Mouse (Mus musculus) thymus, postnatal 4 days (tissue): ENCODE measurements around the gene Cd44.
A peak's percentile ranks its signal among the peaks of the same experiment; 100 is the strongest.

Source experiments
- DNase-seq: peaks from one replicate; pipeline ENCODE4 v3.0.0; 2021

Cd44 gene

DNA sequence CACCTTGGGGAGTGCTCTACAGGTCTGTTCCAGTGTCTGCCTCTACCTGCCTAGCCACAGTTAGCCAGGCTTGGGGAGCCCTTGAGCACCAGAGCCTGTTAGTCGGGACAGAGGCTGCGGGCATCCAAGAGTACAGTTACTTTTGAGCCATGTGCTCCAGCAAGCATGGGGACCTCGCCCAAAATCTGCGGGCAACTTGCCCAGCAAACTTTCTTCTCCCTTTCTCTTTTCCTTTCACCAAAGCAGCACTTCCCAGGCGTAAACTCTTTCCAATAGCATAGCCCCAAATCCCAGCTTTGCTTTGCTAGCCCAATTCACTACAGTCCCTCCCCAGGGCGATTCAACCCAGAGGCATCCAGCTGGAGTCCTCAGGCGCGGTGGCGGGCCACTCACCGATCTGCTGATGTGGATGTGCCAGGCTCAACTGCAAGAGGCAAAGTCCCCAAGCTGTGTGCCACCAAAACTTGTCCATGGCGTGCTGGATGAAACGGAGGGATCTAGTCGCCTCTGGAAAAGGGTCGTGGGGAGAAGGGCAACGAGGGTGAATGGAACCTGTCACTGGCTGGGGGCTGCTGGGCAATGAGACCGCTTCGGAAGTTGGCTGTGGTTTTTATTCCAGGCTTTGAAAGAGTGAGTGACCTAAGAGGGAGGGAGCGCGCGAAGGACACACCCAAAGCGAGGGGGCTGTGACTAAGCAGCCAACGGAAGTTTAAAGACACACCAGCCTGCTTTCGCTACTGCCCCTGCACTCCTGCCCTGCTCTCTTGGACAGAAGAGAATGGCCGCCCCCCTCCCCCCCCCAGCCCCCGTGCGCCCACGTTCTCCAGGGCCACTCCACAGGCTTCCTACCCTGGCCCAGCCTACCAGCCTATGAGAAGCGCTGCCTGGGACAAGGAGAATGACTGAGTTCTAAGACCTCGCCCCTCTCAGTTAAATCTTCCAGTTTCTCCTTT, at the start of gene Cd44:
Gene Cd44 (minus strand): TSS at position 791 of the 953 bp plus-strand sequence.
- peak; percentile 61 for DNase-seq

DNA sequence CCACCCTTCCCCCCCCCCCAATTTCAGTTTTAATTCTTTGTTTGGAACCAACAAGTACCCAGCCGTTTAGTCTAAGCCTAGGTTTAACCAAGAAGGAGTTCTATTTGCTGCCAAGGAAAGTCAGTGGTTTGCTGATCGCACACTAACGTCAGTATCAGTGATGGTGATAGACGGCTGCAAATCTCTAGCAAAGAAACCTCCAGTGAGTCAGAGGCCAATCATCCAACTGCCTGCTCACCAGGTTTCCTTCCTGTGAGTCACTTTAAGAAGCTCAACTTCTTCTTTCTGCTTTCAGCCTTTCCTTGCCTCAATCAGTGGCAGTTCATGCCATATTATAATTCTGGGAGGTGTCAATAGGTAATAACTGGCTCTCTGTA, 47.0 kb upstream of the Cd44 start:
- no peak for DNase-seq

DNA sequence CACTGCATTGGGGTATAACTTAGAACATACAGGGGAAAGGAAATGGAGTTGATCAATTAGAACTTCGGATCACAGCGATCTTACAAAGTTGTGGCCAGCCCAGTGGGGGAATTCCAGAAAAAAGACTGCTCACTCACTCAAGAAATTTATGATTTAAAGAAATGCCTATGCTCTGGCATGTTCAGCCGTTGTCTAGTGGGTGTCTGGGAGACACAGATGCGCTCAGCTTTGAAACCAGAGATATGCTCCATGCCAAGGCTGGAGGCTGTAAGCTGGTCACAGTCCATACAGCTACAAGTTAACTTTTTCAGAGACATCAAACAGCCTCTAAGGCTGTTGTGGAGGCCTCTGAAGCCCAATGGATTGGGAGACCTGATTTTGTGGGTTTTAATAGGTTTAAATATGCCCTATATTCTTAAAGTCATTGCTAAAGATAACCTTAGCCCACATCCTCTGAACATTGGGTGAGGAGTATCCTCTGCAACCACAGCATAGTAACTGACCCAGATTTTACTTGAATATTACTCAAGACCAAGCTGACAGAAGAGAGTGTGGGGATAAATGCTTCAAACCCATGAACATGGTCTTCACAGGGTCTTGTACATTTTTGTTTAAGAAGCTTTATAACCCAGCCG, 46.5 kb upstream of the Cd44 start:
- no peak for DNase-seq

- DNase-seq = no peak
These were observed 43.6 kb upstream of the Cd44 start for GRCm38 (mm10) chr2:102945111-102945510.

- DNase-seq = no peak
These were observed 43.0 kb upstream of the Cd44 start for GRCm38 (mm10) chr2:102944415-102945012.

GRCm38 (mm10) chr2:102943983-102944382, 42.5 kb upstream of the Cd44 start:
- DNase-seq = no peak

- DNase-seq = no peak
These were observed 41.3 kb upstream of the Cd44 start for GRCm38 (mm10) chr2:102942782-102943080.

DNA sequence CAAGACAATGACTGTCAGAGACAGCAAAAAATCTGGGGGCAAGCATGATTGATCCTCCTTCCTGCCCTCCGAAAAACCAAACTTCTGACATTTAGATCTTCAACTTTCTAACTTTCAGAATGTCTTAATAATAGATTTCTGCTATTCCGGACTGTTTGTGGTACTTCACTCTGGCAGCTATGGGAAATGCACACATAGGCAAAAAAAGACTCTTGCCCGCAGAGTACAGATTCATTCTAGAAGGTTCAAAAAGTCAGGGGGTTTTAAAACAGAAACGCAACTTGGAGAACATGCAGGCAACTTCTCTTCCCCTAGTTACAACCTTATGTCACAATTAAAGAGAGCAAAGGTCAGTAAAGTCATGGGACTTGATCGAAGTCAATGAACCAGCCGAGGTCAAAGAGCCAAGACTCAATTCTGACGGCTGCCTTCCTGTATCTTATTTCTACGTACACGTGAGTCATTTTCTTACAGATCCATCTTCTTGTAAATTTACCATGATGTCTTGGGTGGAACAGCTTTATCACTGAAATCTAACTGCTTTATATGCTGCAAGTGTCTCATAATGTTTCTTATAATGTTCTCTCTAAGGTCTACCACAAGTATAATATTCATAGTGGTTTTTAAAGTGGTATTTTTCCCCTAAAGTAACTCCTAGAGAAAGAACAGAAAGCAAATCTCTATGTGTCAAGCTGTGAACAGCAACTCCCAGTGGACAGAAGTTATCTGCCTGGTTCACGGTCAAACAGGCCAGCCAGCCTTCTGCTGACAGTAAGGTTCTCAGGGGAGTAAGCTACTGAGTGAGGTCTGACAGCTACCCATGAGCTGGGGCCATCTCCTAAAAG, 40.7 kb upstream of the Cd44 start:
- no peak for DNase-seq

GRCm38 (mm10) chr2:102940813-102941361, 39.4 kb upstream of the Cd44 start:
- no peak for DNase-seq

GRCm38 (mm10) chr2:102940158-102940557, 38.7 kb upstream of the Cd44 start:
- DNase-seq = no peak

GRCm38 (mm10) chr2:102936886-102937285, 35.4 kb upstream of the Cd44 start:
- DNase-seq = no peak

- no peak for DNase-seq
These were observed 33.4 kb upstream of the Cd44 start for GRCm38 (mm10) chr2:102934834-102935233.

GRCm38 (mm10) chr2:102933787-102934186, 32.3 kb upstream of the Cd44 start:
- DNase-seq = no peak

GRCm38 (mm10) chr2:102933142-102933541, 31.7 kb upstream of the Cd44 start:
- no peak for DNase-seq

DNA sequence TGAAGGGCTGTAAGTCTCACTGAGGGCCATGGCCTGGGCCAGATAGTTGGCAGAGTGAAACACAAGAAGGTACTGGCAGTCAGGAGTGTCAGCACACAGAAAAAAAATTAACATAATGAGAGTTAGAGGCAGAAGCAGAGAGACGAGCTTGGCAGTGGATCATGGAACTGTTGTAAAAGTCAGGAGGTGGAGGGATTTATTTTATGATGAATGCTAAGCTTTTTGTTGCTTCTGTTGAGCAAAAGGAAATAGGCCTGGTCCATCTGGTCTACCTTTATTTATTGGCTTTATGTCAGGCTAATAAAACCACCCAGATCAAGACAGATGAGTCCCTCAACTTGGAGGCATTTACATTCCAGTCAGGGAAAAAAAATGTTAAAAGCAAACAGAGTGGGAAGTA, 31.2 kb upstream of the Cd44 start:
- no peak for DNase-seq

DNA sequence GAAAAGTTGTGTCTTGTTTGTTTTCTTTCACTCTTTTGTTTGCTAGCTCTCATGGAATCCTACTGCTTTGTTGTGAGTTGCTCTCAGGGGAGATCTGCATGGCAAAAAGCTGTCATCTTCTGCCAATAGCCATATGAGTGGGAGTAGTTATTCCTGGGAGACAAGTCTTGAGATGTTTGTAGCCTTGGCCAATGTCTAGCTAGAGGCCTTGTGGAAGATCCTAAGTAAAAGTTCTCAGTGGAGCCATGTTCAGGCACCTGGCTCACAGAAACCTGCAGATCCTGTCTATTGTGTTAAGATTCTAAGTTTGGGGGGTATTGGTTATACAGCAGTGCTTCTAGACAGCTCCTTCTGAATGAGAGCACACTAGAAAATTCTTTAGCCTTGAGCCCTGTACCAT, 26.7 kb upstream of the Cd44 start:
- no peak for DNase-seq

DNA sequence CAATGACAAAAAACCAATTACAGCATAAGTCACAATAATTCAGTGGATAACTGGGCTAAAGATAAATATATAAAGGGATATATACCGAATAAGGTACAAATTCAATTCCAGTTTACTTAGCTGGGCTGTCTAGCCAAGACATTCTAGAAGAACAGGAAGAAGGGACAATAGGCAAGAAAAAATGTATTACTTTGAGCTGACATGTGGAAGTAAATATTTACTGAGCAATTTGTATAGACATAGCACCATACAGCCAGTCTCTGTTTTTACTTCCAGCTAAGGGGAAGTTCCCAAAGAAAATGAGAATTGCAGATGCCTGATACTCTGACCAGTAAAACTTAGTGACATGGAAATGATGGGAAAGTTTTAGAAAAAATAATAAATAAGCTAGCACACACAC, 23.0 kb upstream of the Cd44 start:
- DNase-seq = no peak

GRCm38 (mm10) chr2:102923682-102924081, 22.2 kb upstream of the Cd44 start:
- no peak for DNase-seq

DNA sequence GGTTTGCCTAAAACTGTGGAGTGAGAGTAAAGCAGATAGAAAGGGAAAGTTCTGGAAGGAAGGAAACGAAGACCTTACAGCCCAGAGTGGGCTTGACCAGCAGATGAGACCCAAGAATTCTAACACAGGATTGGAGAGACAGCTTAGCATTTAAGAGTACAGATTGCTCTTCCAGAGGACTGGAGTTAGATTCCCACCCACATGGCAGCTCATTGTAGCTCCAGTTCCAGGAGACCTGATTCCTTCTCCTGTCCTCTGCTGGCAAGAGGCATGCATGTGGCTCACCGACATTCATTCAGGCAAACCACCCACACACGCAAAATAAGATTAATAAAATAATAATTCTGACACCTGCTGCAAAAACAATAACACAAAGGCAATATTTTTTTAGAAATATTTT, 20.6 kb upstream of the Cd44 start:
- no peak for DNase-seq

DNA sequence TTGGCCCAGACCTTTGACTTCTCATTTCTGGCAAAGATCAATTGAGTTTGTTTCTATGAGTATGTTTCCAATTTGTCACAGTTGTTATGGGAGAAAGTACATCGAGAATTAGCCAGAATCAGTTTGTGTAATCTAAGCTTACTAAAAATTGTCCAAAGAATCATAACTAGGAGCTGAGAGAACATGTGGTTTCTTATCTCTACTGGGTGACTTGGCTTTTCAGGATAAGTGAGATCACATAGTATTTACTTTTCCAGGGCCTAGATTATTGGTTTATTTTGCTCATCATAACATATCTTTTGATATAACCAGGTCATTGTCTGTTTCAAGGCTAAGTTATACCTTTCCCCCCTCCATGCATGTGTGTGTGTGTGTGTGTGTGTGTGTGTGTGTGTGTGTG, 16.8 kb upstream of the Cd44 start:
- no peak for DNase-seq

GRCm38 (mm10) chr2:102916596-102916995, 15.1 kb upstream of the Cd44 start:
- no peak for DNase-seq

- peak; percentile 26 for DNase-seq
These were observed 13.2 kb upstream of the Cd44 start for GRCm38 (mm10) chr2:102914675-102915074.
